Mouse (Mus musculus) liver, embryonic 14.5 days (tissue): Measurements from ENCODE around the gene 4930486L24Rik.

Experiments used
- CTCF ChIP-seq: IDR thresholded peaks from 2 replicates; pipeline ENCODE4 v1.5.1; 2016; ENCODE audit warnings: antibody characterized with exemption, low read depth, control low read depth
- EP300 ChIP-seq: IDR thresholded peaks from 2 replicates; pipeline ENCODE4 v1.6.1; 2016; ENCODE audit warnings: antibody characterized with exemption, low read depth

DNA sequence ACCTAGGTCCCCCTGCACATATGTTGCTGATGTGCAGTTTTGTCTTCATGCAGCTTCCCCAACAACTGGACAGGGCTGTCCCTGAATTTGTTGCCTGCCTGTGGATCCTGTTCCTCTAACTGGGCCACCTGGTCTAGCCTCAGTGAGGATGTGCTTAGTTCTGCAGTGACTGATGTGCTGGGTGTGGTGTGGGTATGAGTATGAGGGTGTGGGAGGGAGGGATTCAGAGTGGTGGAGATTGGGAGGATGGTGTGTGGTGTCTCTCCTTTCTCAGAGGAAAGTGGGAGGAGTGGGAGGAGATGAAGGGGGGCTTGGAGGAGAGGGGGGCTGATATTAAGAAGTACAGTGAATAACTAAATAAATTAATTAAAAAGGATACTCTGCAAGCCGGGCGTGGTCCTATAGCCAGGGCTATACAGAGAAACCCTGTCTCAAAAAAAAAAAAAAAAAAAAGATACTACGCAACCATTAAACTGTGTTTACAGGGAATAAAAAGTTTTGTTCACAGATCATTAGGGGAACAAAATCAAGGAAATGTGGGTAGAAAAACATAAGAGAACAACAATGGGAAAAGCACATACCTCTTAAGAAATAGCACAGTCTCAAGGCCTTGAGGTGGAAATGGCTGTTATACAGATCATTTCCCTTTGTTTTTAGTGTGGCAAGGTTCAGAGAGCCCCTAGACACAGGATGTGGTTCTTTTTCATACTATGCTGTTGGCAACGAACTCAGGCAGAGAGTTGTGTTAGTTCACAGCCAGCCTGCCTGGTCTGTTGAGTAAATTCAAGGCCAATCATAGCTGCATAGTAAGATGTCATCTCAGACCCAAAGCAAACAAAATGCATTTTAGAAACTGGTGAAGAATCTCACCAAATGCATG lies 15.8 kb downstream of the 4930486L24Rik start:
- TF ChIP-seq CTCF (no peak), EP300 (no peak)
